Comparison of ENCODE assay signal across 8 mouse cellular contexts in genomic region chr14:108911138-108911841, GRCm38 (mm10). TPM values are rescaled to one million over a fixed set of nuclear protein-coding genes. Genes with fewer than 3 reads are reported as not detected.
DNase-seq lines count a peak whose midpoint lies in the region; ATAC-seq and TF ChIP-seq lines count a peak whose summit lies in the region.

No protein-coding gene starts in this region.

- no peaks in the 10 kb centered on the region for H3K36me3 ChIP-seq in lung, embryonic 16.5 days (ENCODE audit: control insufficient read depth, insufficient read depth, low read length)
- H3K36me3 ChIP-seq in embryonic facial prominence, embryonic 13.5 days, result no peaks in the 10 kb centered on the region
- no peaks in the 10 kb centered on the region for H3K36me3 ChIP-seq in intestine, postnatal 0 days (ENCODE audit: control insufficient read depth, insufficient read depth)
- H3K36me3 ChIP-seq in liver, embryonic 12.5 days, result no peaks in the 10 kb centered on the region

- H3K27ac ChIP-seq in lung, embryonic 16.5 days (ENCODE audit: low read length), result no peak overlapping the region
- H3K27ac ChIP-seq in embryonic facial prominence, embryonic 13.5 days, result no peak overlapping the region
- H3K27ac ChIP-seq in intestine, postnatal 0 days (ENCODE audit: low read depth, low read length), result no peak overlapping the region
- no peak overlapping the region for H3K27ac ChIP-seq in liver, embryonic 12.5 days

- 1% methylated on average over 24 of the region's 24 CpGs for WGBS in lung, embryonic 16.5 days
- 2% methylated on average over 24 of the region's 24 CpGs for WGBS in embryonic facial prominence, embryonic 13.5 days
- WGBS in intestine, postnatal 0 days, result 7% methylated on average over 24 of the region's 24 CpGs
- 2% methylated on average over 24 of the region's 24 CpGs for WGBS in liver, embryonic 12.5 days (ENCODE audit: insufficient replicate concordance)

- peak overlapping the region; percentile 58 for H3K4me2 ChIP-seq in lung, embryonic 16.5 days (ENCODE audit: low read depth, low read length)
- peak overlapping the region; percentile 72 for H3K4me2 ChIP-seq in embryonic facial prominence, embryonic 13.5 days
- H3K4me2 ChIP-seq in intestine, postnatal 0 days (replicated peaks; ENCODE audit: low read depth), result peak overlapping the region; percentile 55
- peak overlapping the region; percentile 39 for H3K4me2 ChIP-seq in liver, embryonic 12.5 days

- H3K9ac ChIP-seq in lung, embryonic 16.5 days (ENCODE audit: low read length), result no peak overlapping the region
- H3K9ac ChIP-seq in embryonic facial prominence, embryonic 13.5 days, result peak overlapping the region; percentile 27; the same call in 1 of the 2 replicates
- H3K9ac ChIP-seq in intestine, postnatal 0 days (ENCODE audit: low read depth, low read length), result no peak overlapping the region
- no peak overlapping the region for H3K9ac ChIP-seq in liver, embryonic 12.5 days

- H3K9me3 ChIP-seq in lung, embryonic 16.5 days (ENCODE audit: control insufficient read depth, low read length), result no peaks in the 10 kb centered on the region
- H3K9me3 ChIP-seq in embryonic facial prominence, embryonic 13.5 days, result no peaks in the 10 kb centered on the region
- no peaks in the 10 kb centered on the region for H3K9me3 ChIP-seq in intestine, postnatal 0 days (ENCODE audit: control insufficient read depth)
- H3K9me3 ChIP-seq in liver, embryonic 12.5 days (replicated peaks), result no peaks in the 10 kb centered on the region

- no peak for TF ChIP-seq CTCF in intestine, postnatal 0 days (IDR thresholded peaks at IDR 0.05; ENCODE audit: low read depth)

- peak; percentile 20; the same call in 1 of the 2 replicates for ATAC-seq in lung, embryonic 16.5 days (ENCODE audit: low read depth)
- ATAC-seq in embryonic facial prominence, embryonic 13.5 days (ENCODE audit: insufficient number of reproducible peaks, insufficient read depth, low FRiP score, low TSS enrichment, low read depth), result no peak
- ATAC-seq in intestine, postnatal 0 days, result no peak
- ATAC-seq in liver, embryonic 12.5 days, result no peak

- no peak for DNase-seq in lung, postnatal 36 days
- peak; percentile 73 for DNase-seq in right cerebral cortex, postnatal 25 days
- DNase-seq in gastrocnemius, postnatal 14 days, result no peak
- no peak for DNase-seq in thymus, postnatal 0 days (ENCODE audit: low spot score)

- intact Hi-C loops in gastrocnemius, postnatal 14 days (cut with DNase I; ENCODE audit: low total_unique reads), result no loop called here

- H3K27me3 ChIP-seq in lung, embryonic 16.5 days (ENCODE audit: control insufficient read depth, insufficient read depth, low read depth, low read length), result peaks cover 34% of the 10 kb centered on the region
- peaks cover 54% of the 10 kb centered on the region for H3K27me3 ChIP-seq in embryonic facial prominence, embryonic 13.5 days
- H3K27me3 ChIP-seq in intestine, postnatal 0 days (replicated peaks; ENCODE audit: control insufficient read depth, insufficient read depth, low read length), result peaks cover 20% of the 10 kb centered on the region; the same call in 1 of the 2 replicates
- peaks cover 39% of the 10 kb centered on the region for H3K27me3 ChIP-seq in liver, embryonic 12.5 days (replicated peaks)

- H3K4me1 ChIP-seq in lung, embryonic 16.5 days (replicated peaks; ENCODE audit: control insufficient read depth, insufficient read depth, low read length), result peaks cover 9% of the 10 kb centered on the region; the same call in 1 of the 2 replicates
- H3K4me1 ChIP-seq in embryonic facial prominence, embryonic 13.5 days, result peaks cover 40% of the 10 kb centered on the region
- no peaks in the 10 kb centered on the region for H3K4me1 ChIP-seq in intestine, postnatal 0 days (replicated peaks; ENCODE audit: control insufficient read depth, insufficient read depth, low read length)
- no peaks in the 10 kb centered on the region for H3K4me1 ChIP-seq in liver, embryonic 12.5 days

- H3K4me3 ChIP-seq in lung, embryonic 16.5 days (ENCODE audit: low read length), result peak overlapping the region; percentile 36
- H3K4me3 ChIP-seq in embryonic facial prominence, embryonic 13.5 days, result peak overlapping the region; percentile 46
- H3K4me3 ChIP-seq in intestine, postnatal 0 days (ENCODE audit: low read depth, low read length), result peak overlapping the region; percentile 23
- peak overlapping the region; percentile 21 for H3K4me3 ChIP-seq in liver, embryonic 12.5 days

RNA-seq across cellular contexts. Expression of gene Slitrk1, which starts 2.7 kb away (rescaled TPM):
- 0.10 TPM in 1 of 2 replicates, not detected in the other for polyA plus RNA-seq in lung, embryonic 16.5 days (2015; fragmentation: Nextera tagmentation; extraction: Ambion mirVana)
- 1.9 and 2.1 TPM in 2 replicates for polyA plus RNA-seq in embryonic facial prominence, embryonic 13.5 days (2015; fragmentation: Nextera tagmentation; extraction: Ambion mirVana)
- 0.25 and 0.39 TPM in 2 replicates for polyA plus RNA-seq in intestine, postnatal 0 days (2015; fragmentation: Nextera tagmentation; extraction: Ambion mirVana)
- 0.05 and 0.08 TPM in 2 replicates for polyA plus RNA-seq in liver, embryonic 12.5 days (2016; fragmentation: Nextera tagmentation; extraction: Ambion mirVana)
- total RNA-seq in gastrocnemius, postnatal 14 days (2021), result under 1 TPM; 0.29 to 0.38 TPM
- 0.03 TPM in 1 of 2 replicates, not detected in the other for polyA plus RNA-seq in thymus, postnatal 0 days (2015; fragmentation: Nextera tagmentation; extraction: Ambion mirVana)
